Mouse (Mus musculus) hematopoietic stem cell, adult 5-6 weeks (primary cell): ENCODE measurements around the gene Lrrc71. TPM values are rescaled to one million over a fixed set of nuclear protein-coding genes. Genes with fewer than 3 reads are reported as not detected.

Experiments
- ATAC-seq, 2 experiments: fragments of 125-278 bp in 1 of 2; replicated peaks in 1 of 2; 2 replicates each; pipeline ENCODE4 v1.8.0; 2016 to 2017; ENCODE audit warnings: inconsistent platforms in 2 of 2, mild to moderate bottlenecking in 2 of 2, moderate number of reproducible peaks in 2 of 2, low read depth in 1 of 2, moderate TSS enrichment in 1 of 2; ENCODE audit not compliant: low FRiP score in 2 of 2, poor library complexity in 2 of 2, severe bottlenecking in 2 of 2, insufficient read depth in 1 of 2, low TSS enrichment in 1 of 2
- total RNA-seq: library from RNA; stranded (forward); fragments of 172-1452, 232-1000 nt; gene quantifications from 2 replicates; pipeline ENCODE4 v1.2.3, GENCODE M21; 2017

Lrrc71 gene
- total RNA-seq, 1 experiment from 2014 or later, result 0.40 TPM

DNA sequence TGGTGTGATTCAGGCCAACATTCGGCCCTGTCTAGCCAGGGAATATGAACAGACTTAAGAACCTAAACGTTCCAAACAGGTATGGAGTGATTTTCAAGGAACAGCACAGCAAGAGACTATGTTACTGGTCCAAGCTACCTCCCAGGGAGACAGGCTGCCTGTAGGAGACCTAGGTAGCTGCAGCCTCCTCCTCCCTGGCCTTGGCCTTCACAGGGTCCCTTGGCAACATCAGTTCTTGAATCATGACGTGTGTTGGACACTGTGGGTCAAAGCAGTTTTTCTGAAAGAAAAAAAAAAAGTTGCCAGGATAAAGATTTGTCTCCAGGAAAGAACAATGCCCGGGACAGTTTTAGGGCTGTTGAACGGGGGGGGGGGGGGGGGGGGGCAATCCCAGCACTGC, 9.5 kb downstream of the Lrrc71 start:
- ATAC-seq, result no peak

GRCm38 (mm10) chr3:87735335-87735734, 13.1 kb downstream of the Lrrc71 start:
- no peak for ATAC-seq

DNA sequence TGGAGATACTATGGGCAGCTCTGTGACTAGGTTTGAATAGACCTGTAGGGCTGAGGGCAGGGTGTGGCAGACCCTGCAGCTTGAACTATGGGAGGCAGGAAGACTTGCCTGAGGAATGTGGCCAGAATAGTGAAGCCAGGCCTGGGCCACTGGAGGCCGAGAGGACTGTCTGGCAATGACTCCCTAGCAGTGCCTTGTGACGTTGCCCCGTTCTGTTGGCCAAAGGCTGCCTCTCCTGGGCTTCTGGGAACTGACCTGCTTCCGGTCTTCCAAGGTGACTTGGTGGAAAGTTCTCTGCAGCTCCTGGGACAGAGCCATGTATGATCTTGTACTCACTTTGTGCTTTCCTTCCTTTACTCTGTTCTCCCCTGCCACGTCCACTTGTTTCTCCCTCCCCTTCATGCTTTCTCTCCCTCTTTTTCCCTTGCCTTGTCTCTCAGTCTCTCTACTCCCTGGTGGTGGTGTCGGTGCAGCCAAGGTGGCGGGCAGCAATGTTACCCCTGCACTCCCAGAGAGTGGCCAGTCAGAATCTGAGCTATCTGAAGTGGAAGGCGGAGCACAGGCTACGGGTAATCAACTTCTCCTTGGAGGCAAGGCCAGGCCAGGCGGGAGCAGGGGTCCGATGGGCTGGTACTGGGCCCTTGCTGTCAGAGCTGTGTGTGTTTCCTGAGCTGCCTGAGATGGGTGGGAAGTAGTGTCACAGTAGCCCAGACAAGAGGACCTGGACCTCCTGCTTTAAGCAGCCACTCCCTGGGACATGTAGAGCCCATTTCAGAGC, 14.3 kb downstream of the Lrrc71 start:
- ATAC-seq, result no peak

- no peak for ATAC-seq
Observed at GRCm38 (mm10) chr3:87733098-87733497, 15.3 kb downstream of the Lrrc71 start.

DNA sequence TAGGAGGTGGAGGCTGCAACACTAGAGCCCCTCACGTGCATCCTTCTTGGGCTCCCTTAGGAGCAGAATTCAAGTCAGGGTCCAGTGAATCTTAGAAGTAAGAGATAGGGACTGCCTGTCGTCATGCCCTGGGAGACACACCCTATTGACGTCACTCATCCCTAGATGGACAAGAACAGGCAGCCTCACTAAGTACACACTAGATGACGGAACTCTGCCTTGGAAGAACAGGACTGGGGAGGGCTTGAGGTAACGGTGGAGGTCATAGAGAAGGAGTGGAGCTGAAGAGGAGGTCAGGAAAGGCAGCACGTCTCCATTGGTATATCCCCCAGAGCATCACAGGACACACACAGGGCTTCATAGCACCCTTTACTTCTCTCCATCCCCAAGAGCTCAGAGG, 19.7 kb downstream of the Lrrc71 start:
- ATAC-seq, result no peak

DNA sequence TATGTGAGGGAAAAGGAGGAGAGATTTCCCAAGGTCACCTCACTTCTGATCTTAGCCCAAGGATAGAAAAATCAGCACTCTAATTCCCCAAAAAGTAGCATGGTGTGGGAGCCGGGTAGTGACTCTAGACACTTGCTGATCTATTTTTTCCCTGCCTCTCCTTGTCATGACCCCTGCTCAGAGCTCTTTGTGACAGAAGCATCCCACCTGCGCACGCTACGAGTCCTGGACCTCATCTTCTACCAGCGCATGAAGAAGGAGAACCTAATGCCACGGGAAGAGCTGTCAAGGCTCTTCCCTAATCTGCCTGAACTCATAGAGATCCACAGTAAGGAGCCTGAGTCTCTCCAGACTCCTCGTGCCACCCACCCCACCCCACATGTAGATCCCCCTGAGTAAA, 22.2 kb downstream of the Lrrc71 start:
- ATAC-seq, result no peak

DNA sequence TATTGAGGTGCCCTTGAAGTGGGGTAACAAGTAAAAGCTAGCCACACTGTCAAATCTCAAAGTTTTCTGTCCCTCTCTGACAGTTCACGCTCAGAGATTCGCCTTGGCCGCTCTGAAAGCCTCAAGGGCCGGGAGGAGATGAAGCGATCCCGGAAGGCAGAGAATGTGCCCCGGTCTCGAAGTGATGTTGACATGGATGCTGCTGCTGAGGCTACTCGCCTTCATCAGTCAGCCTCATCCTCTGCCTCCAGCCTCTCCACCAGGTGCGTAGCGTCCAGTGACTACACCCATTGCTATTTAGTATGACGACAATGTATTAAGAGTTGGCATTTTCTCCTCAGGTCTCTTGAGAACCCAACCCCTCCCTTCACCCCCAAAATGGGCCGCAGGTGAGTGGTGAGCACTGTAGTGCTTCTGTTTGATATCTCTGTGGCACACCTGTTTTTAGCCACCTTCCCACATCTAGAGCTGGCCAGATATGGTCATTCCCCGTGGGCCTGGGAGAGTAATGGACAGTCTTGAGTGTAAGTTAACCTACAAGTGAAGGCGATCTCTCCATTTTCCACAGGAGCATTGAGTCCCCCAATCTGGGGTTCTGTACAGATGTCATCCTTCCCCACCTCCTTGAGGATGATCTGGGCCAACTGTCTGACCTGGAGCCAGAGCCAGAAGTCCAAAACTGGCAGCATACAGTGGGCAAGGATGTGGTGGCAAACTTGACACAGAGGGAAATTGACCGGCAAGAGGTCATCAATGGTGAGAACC, 22.8 kb downstream of the Lrrc71 start:
- ATAC-seq, result no peak

GRCm38 (mm10) chr3:87724556-87724955, 23.9 kb downstream of the Lrrc71 start:
- ATAC-seq, result no peak

- no peak for ATAC-seq
Observed at GRCm38 (mm10) chr3:87718525-87718924, 29.9 kb downstream of the Lrrc71 start.

Other genes with a start within 250 kb of the Lrrc71 start
- gene Etv3, start 223.2 kb downstream of the Lrrc71 start, total RNA-seq, result 36.5 and 39.0 TPM in 2 replicates
- gene Arhgef11, start 131.1 kb downstream of the Lrrc71 start, total RNA-seq, result 8.5 and 15.1 TPM in 2 replicates
- not detected in 2 replicates for gene Ntrk1, start 46.5 kb upstream of the Lrrc71 start, total RNA-seq
- 0.50 and 0.79 TPM in 2 replicates for gene Insrr, start 48.3 kb upstream of the Lrrc71 start, total RNA-seq
- 17.9 and 24.6 TPM in 2 replicates for gene Pear1, start 75.7 kb upstream of the Lrrc71 start, total RNA-seq
- gene Sh2d2a, start 98.1 kb upstream of the Lrrc71 start, total RNA-seq, result 0.44 and 0.74 TPM in 2 replicates
- gene Prcc, start 137.0 kb upstream of the Lrrc71 start, total RNA-seq, result 35.7 and 40.0 TPM in 2 replicates
- 274 and 430 TPM in 2 replicates for gene Hdgf, start 157.7 kb upstream of the Lrrc71 start, total RNA-seq
- 85.4 and 172 TPM in 2 replicates for gene Mrpl24, start 170.9 kb upstream of the Lrrc71 start, total RNA-seq
- 52.1 and 61.4 TPM in 2 replicates for gene Isg20l2, start 181.7 kb upstream of the Lrrc71 start, total RNA-seq
- gene Rrnad1, start 182.1 kb upstream of the Lrrc71 start, total RNA-seq, result 15.7 and 15.9 TPM in 2 replicates
- gene Crabp2, start 200.0 kb upstream of the Lrrc71 start, total RNA-seq, result not detected in 2 replicates
- gene Nes, start 222.5 kb upstream of the Lrrc71 start, total RNA-seq, result 0.35 and 0.88 TPM in 2 replicates